Mouse (Mus musculus) C2C12 (cell line): Measurements from ENCODE around the gene Adamts20.

Experiments used
- CEBPB ChIP-seq: IDR thresholded peaks from one replicate; pipeline ENCODE4 v1.6.1; 2011; ENCODE audit warnings: low read depth, mild to moderate bottlenecking, control low read depth, moderate library complexity
- CTCF ChIP-seq: IDR thresholded peaks from one replicate; pipeline ENCODE4 v1.5.1; 2011; ENCODE audit not compliant: control insufficient read depth, insufficient read depth, insufficient read length
- FOSL1 ChIP-seq: IDR thresholded peaks from one replicate; pipeline ENCODE4 v1.8.0; 2011; ENCODE audit warnings: mild to moderate bottlenecking, low read length; ENCODE audit not compliant: poor library complexity, insufficient read depth, severe bottlenecking
- MAX ChIP-seq: IDR thresholded peaks from one replicate; pipeline ENCODE4 v1.6.1; 2011; ENCODE audit warnings: mild to moderate bottlenecking, control low read depth
- USF1 ChIP-seq: IDR thresholded peaks from one replicate; pipeline ENCODE4 v1.6.1; 2011; ENCODE audit warnings: low read depth, mild to moderate bottlenecking, control low read depth, moderate library complexity

DNA sequence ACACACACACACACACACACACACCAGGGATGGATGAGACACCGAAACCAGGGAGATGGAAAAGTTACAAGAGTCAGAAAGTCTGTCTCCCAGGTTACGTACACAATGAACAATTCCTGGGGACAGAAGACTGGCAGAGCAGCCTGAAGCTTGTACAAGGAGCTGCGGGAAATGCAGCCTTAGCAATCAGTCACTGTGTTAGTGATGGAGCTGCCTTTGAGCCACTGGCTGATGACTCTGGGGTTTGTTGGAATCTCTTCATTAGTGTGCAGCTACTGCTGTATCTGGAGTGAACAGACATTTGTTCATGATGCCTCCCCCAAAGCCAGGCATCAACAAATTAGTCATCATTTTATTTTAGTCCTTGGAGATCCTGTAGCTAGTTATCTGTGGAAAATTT is 162.1 kb downstream of the Adamts20 start:
- no peak for TF ChIP-seq MAX
- TF ChIP-seq CEBPB = no peak
- TF ChIP-seq CTCF = no peak
- TF ChIP-seq USF1 = no peak
- TF ChIP-seq FOSL1 = no peak
